Mouse (Mus musculus) layer of hippocampus, adult 9-10 months (tissue): ENCODE results near the gene Prmt7.

ENCODE experiments used
- DNase-seq: peaks from one replicate; pipeline ENCODE4 v3.0.0; 2022; ENCODE audit warnings: low spot score

Gene Prmt7

DNA sequence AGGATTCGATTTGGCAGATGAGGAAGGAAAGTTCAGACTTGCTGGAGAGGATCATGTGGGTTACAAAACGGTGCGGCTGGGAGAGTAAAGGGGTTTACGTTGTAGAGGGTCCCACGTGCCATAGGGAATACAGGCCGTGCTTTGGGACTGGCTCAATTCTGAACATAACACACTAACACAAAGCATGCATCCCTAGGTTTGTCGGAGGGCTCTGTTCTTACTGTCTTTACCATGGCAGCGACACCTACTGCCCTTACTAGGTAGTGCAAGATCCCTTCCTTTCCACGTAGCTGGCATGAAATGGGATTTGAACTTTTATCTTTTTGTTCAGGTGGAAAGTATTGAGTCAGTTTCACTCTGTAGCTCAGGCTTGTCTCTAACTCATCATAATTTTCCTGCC lies 15.9 kb downstream of the Prmt7 start:
- peak; percentile 32 for DNase-seq

GRCm38 (mm10) chr8:106231536-106231935 lies 20.8 kb downstream of the Prmt7 start:
- no peak for DNase-seq

GRCm38 (mm10) chr8:106232751-106233150 lies 22.0 kb downstream of the Prmt7 start:
- no peak for DNase-seq

GRCm38 (mm10) chr8:106234567-106235261 lies 24.0 kb downstream of the Prmt7 start:
- no peak for DNase-seq

DNA sequence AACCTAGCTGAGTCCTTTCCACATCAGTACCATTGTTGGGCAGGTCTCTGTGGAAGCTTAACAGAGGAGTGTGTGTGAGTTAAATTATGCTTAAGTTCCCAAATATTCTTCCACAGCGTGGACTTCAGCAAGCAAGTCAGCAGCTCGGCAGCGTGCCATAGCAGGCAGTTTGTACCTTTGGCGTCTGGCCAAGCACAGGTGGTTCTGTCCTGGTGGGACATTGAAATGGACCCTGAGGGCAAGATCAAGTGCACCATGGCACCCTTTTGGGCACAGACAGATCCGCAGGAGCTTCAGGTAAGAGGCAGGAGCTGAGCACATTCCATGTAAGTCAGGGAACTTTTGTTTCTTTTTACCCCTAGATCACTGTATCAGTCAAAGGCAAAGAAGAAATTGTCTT lies 26.4 kb downstream of the Prmt7 start:
- DNase-seq, result no peak

GRCm38 (mm10) chr8:106250186-106250585 lies 39.5 kb downstream of the Prmt7 start:
- DNase-seq, result no peak

DNA sequence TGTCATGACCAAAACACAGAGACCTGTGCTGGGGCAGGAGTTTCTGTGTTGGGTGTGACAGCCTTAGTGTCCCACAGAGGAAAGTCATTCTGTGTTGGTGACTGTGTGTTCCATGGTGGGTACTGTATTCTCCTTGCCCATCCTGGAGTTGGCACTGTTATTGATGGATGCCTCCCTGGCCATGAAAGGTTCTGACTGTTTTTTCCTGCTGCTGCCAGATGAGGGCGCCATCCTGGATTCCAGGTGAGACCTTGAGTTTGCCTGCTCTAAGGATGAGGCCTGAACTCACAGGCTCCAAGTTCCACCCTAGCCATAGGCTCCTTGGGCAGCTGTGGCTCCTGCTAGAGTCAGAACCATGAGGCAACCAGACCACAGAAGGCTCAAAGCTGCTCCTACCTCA lies 47.4 kb downstream of the Prmt7 start:
- DNase-seq, result no peak

DNA sequence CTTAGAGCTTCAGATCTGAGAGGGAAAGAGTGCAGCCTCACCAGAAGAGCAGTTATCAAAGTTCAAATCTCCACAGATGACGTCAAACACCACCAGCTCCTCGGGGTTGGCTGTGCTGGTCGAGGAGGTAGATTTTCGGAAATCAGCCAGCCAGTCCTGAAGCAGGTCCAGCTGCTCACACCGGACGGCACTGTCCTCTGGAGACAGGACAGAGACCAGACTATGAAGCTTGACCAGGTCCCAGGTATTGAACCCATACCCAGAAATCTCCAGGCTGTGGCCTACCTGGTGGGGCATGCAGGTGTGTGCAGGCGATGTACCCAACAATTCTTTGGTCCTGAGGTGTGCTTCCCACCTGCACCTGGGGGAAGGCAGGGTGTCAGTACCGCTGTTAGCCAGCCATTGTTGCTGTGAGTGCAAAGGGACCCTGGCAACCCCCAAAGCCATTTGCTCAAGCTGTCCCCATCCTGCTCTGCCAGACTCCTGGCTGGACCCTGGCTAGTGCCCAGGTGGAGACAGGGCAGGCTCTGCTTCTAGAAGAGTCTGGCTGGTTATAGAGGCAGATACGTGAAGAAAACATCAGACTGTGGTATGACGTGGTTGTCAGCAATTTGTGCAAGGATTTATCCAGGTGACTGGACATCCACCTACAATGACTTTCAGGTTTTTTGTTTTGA lies 49.0 kb downstream of the Prmt7 start:
- DNase-seq, result no peak

GRCm38 (mm10) chr8:106260894-106261293 lies 50.2 kb downstream of the Prmt7 start:
- no peak for DNase-seq

DNA sequence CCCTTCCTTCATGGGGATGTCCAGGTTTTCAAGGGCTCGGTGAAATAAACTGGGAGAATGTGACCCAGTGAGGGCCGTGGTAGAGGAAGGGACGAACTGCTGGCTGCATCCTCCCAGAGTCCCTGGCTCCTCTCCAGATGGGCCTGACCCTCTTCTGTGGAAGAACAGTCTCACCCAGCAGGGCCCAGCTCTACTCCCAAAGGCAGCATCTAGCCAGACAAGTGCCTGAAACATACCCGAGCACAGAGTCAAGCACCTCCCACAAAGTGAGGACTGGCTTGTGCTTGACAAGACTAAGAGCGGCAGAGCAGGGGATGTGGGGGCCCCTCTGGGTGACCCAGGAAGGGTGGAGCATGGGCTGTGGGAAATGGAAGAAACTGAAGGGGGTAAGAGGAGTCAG lies 51.6 kb downstream of the Prmt7 start:
- no peak for DNase-seq

- DNase-seq, result no peak
These were observed 53.2 kb downstream of the Prmt7 start for GRCm38 (mm10) chr8:106263928-106264327.

GRCm38 (mm10) chr8:106265398-106265797 lies 54.7 kb downstream of the Prmt7 start:
- no peak for DNase-seq

DNA sequence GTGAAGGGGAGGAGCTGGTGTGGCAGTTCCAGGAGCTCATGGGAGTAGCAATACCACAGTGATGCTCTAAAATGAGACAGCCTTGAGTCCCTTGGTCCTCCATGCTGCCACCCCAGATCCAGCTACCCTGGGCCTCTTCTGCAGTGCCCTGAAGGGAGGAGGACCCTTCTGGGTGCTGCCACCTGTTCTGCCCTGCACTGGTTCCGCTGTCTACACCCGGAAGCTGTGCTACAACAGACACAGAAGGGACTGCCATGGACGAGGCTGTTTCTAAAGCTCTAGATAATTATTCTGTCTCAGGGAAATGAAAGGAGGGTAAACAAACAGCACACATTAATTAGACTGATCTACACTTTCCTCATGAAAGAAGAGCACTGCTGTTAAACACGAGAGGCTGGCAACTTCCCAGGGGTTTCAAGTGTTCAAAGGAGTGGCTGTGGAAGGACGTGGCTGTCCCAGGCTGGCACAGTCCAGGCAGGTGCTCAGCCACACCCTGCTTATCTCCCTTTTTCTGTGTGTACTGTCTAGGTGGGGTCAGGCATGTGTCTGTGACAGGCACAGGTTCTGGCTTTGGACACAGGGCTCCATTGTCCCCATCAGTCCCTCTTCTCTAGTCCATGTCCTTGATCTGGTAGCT lies 58.1 kb downstream of the Prmt7 start:
- DNase-seq, result no peak

GRCm38 (mm10) chr8:106270804-106271203 lies 60.1 kb downstream of the Prmt7 start:
- peak; percentile 49 for DNase-seq

DNA sequence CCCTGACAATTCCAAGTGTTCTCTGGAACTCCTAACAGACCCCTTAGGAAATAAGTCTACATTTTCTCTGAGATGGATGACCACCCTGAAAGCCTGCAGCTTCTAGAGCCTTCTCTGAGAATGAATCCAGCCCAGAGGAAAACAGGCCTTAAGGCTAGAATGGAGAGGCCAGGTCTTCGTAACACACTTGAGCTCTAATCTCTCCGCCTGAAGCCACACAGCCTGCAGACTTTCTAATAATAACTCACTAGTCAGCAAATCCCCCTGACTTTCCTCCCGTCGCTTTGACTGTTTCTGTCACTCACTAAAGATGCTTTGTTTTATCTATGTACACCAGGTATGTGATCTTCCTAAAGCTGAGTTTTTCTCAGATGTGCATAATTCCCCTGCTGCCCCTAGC lies 60.6 kb downstream of the Prmt7 start:
- DNase-seq, result no peak

- DNase-seq, result no peak
These were observed 62.7 kb downstream of the Prmt7 start for GRCm38 (mm10) chr8:106273468-106273867.

DNA sequence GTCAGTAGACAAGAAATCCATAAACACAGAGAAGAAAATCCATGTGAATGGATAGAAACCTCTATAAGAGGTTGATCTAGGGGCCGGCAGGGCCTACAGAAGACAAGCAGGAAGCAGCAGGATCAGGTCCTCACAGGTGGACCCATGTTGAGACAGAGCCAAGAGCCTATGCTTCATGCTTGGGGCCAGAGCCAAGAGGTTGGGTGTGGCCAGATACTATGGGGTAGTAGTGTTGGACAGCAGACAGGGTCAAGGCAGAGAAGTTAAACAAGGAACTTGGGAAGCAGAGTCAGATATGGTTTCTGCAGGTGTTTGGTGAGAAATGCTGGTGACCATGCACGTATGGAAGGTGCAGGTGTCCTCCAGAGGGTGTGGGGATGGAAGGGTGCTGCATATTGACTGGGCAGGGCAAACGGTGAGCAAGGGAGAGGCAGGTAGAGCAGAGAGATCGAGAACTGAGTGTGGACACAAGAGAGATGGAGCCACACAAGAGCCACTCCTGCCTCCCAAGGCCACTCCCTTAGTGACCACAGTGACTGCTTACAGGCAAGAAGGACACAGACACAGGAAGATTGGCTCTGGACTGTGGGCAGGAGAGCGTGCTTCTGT lies 66.1 kb downstream of the Prmt7 start:
- DNase-seq, result no peak

DNA sequence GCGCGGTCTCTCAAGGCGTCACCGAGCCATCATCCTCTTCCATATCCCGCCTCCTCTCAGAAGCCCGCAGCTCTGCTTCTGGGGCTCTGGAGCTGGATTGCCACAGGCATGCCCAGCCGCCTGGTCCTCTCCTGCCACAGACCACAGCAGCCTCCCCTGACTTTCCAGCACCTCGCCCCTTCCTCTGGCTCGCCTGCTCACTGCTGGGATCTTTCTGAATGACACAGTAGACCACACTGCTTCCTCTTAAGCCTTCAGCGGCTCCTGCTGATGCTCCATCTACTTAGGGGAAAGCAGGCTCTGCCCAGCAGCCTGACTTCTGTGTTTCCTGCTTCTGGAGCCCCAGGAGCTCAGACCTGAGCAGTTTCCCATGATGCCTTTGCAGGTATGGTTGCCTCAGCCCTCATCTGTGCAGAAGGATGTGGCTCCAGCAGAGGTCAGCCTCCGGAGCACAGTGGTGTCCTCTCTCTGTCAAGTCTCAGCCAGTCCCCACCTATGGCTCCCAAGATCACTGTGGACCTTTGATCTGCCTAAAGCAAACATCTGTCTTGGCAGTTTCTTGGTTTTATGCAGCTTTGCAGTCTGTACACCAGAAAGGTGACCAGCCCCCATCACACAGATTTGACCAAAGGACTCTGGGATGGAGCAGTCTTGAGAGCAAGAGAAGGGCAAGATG lies 67.8 kb downstream of the Prmt7 start:
- DNase-seq, result no peak

DNA sequence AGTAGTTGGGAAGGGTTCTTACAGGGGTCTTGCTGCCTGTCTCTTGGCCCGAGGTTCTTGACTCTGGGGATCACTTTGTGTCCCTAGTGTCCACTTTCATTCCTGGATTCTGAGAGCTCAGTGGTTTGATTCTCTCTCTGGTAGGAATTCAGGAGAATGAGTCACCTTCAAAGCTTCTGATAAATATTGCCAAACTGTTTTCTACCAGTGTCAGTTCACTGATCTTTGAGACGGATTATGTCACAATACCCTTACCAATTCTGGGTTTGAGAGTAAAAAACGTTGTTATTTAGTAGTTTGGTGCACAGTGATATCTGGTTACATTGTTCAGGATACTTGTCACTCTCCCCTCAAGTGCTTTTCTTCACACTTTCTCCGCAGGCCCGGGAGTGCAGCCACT lies 69.4 kb downstream of the Prmt7 start:
- DNase-seq, result no peak

DNA sequence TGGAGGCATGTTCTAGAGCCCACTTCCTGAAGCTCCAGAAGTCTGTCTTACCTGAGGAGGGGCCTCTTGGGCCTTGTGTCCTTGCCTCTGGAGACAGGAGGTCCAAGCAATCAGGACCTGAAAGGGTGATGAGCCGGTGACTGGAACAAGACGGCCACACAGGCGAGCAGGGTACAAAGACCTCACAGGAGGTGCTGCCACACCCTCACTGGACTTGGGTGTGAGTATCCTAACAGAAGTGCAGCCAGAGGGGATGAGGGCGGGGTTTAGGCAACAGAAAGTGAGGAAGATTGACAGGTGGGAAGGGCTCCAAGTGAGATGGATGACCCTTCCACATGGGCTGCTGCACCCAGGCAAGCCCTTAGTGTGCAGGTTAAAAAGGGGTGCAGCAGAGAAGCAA lies 70.1 kb downstream of the Prmt7 start:
- no peak for DNase-seq

- no peak for DNase-seq
These were observed 76.7 kb downstream of the Prmt7 start for GRCm38 (mm10) chr8:106287445-106287844.

GRCm38 (mm10) chr8:106288732-106289131 lies 78.0 kb downstream of the Prmt7 start:
- no peak for DNase-seq
